Mouse (Mus musculus) stomach, postnatal 0 days (tissue): Measurements from ENCODE around the gene Nmur2.
A peak's percentile ranks its signal among the peaks of the same experiment; 100 is the strongest.

Experiments used
- CTCF ChIP-seq: IDR thresholded peaks from 2 replicates; pipeline ENCODE4 v1.5.1; 2016; ENCODE audit warnings: antibody characterized with exemption, low read depth, mild to moderate bottlenecking, moderate library complexity
- EP300 ChIP-seq: optimal IDR thresholded peaks from 2 replicates; pipeline ENCODE3; 2016; ENCODE audit warnings: antibody characterized with exemption

- TF ChIP-seq CTCF (peak; percentile 93), EP300 (no peak)
Measured at GRCm38 (mm10) chr11:55991505-55992066, 49.2 kb downstream of the Nmur2 start.
